Mouse (Mus musculus): Measurements from ENCODE around the gene Mt2.
"Not testable (repeated sequence)": the region's sequence is repeated elsewhere in the genome, so short reads cannot be mapped to it uniquely, and the experiment has no call there.

DNA sequence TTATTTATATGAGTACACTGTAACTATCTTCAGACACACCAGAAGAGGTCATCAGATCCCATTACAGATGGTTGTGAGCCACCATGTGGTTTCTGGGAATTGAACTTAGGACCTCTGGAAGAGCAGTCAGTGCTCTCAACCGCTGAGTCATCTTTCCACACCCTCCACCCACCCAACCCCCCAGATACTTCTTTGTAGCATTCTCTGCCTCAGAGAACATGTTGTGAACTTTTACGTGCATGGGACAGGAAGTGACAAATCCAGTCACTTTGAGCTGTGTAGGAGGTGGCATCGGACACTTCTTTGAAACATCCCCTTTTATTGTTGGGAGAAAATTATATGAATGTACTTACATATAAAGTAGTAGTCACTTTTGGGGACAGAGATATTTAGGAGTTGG is 37.9 kb upstream of the Mt2 start:
- not testable (repeated sequence) for TF ChIP-seq CTCF (IDR thresholded peaks at IDR 0.05; ENCODE audit: low read depth, low read length); GATA1 (IDR thresholded peaks at IDR 0.05; ENCODE audit: borderline replicate concordance, low read length); POLR2AphosphoS5 (IDR thresholded peaks at IDR 0.05; ENCODE audit: insufficient replicate concordance, low read depth, low read length); TAL1 (conservative IDR thresholded peaks at IDR 0.05; ENCODE audit: low read depth, low read length)
